Mouse (Mus musculus) megakaryocyte, embryonic 14.5 days (primary cell): ENCODE data around the gene Slc4a11.

Experiments used
- FLI1 ChIP-seq: IDR thresholded peaks from 2 replicates; pipeline ENCODE4 v1.6.1; 2012; ENCODE audit warnings: low read length, inconsistent platforms, mixed read lengths
- GATA1 ChIP-seq: IDR thresholded peaks from 3 replicates; pipeline ENCODE4 v1.6.1; 2012; ENCODE audit warnings: mixed read lengths, low read length, inconsistent platforms, borderline replicate concordance

DNA sequence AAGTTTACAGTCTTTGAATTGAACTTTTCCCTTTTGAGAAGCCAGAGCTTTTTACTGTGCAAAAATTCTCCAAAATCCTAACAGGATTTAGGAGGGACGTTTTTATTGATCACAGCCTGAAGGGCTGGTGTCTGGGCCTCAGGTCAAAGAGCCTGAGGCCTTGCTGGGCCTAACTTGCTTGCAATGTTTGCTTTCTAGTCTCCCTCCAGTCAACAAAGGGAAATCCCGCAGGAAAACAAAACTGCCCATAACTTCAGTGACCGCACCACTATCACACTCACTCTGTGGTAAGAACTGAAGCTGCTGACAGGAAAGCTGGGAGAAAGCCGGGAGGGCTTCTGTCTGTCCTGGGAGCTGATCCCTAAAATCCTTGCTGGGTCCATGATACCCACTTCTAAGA is 9.3 kb upstream of the Slc4a11 start:
- TF ChIP-seq GATA1 = no peak
- TF ChIP-seq FLI1 = no peak
